Mouse (Mus musculus): ENCODE results near the gene Bend4. TPM values are rescaled to one million over a fixed set of nuclear protein-coding genes. Genes with fewer than 3 reads are reported as not detected.

The Bend4 gene
- polyA plus RNA-seq (2012), result not detected in 2 replicates

DNA sequence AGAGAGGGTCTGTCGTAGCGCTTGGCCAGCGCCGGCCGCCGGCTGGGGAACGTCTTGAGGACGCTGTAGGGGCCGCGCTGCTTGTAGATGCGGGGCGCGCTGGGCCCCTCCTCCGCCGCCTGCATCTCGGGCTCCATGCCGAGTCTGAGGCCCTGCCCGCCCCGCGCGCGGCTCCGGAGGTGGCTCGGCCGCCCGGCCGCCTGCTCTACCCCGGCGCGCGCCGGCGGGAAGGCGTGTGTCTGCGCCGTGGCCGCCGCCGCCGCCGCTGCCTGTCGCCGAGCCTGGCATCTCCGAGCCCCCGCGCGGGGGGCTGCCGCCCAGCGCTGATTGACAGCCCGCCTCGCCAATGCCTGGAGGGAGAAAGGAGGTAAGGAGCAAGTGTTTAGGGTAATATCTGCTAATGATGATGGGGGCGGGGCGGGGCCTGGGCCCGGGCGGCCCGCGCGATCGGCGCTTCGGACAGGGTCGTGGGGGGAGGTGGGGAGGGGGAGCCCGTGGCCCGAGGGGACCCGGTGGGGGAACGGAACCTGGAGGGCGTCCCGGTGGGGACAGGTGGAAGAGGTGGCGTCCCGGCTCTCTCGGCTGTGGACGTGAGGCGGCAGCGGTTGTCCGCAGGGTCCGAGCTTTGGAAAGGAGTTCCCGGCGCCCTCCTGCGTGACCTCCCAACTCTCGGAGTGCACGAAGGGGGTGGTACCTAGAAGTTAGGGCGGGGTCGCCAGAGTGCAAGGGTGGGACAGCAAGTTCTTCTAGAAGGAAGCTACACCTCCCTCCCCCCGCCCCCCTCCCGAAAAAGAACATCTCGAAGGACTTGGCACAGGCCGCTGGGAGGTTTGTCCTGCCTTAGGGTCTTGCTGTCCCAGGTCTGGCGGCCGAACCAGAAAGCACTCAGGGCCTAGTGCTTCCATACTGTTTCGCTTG lies at the start of gene Bend4:
Bend4 (minus strand) TSS at position 868 of the 918 bp plus-strand sequence.
- TF ChIP-seq GATA1 (IDR thresholded peaks at IDR 0.05; ENCODE audit: low read length), result no peak

DNA sequence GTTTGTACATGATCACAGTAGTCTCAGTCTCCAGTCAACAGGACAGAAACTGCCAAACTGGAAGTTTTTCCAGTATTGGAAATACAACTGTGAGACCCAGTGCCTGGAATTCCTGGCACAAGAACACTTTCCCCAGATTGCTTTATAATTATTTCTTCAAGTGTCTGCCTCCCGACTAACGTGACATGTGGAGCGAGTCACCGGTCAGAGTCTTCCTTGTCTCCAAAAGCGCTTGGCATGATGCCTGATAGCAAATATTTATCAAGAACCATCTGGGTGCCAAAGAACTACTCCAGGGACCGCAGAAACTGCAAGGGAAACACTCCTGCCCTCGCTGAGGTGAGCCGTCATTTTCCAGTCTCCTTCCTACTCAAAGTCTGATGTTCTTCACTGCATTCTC lies 45.6 kb upstream of the Bend4 start:
- TF ChIP-seq GATA1 (IDR thresholded peaks at IDR 0.05; ENCODE audit: low read length), result no peak

DNA sequence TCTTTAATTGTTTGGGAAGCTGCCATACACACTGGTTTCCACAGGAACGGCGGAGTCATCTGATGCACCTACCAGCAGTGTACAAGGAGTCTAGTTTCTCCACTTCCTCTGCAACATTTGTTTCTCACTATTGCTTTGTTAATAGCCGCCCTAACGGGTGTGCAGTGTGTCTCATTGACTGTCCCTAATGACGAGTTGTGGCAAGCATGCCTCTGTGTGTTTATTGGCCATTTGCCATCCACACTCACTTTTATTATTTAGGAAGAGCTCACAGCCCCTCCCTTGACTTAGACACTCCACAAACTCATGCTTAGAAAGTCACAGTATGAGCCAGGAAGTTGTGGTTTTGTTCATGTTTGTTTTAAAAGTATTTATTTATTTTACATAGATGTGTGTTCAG lies 45.0 kb upstream of the Bend4 start:
- no peak for TF ChIP-seq GATA1 (IDR thresholded peaks at IDR 0.05; ENCODE audit: low read length)

DNA sequence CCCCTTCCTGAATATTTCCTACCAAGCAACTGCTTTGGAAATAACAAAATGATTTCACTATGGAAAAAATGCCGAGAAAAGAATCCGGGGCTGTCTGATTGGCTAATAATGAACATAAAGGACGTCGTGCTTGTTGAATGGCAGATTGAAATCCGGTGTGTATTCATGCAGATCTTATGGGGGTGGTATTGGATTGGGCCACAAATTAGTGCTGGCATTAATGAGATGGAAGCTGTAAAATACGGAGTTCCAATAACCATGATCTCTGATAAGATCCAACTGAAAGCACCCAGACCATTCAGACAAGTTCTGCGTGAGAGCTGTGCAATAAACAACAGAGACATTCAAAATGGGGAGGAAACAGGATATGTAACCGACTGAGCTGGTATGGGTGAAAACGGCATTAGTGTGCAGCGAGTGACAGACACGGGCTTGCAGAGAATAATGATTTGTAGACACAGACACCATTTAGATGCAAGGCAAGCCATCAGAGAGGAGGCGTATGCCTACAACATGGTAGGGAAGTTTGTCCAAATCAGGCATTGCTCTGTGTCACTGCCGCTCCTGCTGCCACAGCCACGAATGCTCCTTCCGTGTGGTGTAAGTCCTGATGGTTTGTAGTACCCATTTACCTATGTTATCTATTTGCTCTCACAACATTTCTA lies 38.9 kb upstream of the Bend4 start:
- TF ChIP-seq GATA1 (IDR thresholded peaks at IDR 0.05; ENCODE audit: low read length), result no peak

DNA sequence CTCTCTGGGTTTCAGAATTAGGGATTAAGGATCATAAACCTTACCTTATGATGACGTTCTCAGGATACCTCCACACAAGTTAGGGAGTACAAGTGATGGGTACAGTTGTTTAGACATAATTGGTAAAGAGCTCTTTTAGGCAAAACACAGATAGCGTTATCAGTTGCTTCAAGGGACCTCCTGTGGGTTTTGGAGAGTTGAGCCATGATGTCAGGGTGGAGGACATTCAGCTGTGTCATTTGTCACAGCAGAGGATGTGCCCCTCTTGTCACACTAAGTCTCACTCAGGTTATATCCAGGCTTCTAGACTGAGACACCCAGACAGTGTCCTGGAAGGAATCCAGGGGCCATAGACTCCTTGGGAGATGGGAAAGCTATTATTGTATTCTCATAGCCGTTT lies 36.8 kb upstream of the Bend4 start:
- no peak for TF ChIP-seq GATA1 (IDR thresholded peaks at IDR 0.05; ENCODE audit: low read length)

DNA sequence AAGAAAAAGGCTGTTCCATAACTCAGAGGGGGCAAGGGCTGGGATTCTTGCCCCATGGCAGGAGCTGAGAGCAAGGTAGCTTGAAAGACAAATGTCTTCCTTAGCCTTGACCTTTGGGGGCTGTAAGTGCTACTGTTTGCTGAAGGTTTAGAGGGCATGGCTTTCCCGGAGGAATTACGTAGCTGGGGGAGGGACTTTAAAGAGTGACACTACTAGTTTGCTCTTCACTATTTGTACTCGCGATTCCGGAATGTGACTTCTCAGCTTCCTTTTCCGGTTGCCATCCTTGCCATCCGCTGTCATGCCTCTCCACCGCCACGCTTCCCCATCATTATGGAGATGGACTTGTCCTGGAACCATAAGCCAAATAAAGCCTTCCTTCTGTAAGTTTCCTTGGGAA lies 35.5 kb upstream of the Bend4 start:
- TF ChIP-seq GATA1 (IDR thresholded peaks at IDR 0.05; ENCODE audit: low read length), result no peak

DNA sequence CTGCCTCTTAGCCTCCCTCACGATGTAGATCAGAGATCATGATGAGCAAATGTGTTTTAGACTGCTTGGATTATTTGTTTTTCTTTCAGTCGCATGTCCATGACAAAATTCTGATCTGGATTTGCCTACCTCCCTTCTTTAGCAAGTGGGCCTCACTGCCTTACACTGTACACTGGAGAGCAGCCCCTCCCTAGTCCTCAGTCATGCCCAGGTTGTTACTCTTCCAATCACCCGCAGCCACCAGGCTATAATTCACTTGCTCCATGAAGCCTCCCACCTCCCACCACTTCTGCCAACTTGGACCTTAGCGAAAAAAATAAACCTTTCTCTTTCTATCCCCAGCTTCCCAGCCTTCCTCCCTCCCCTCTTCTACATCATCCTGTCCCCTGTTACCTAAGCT lies 34.2 kb upstream of the Bend4 start:
- no peak for TF ChIP-seq GATA1 (IDR thresholded peaks at IDR 0.05; ENCODE audit: low read length)

DNA sequence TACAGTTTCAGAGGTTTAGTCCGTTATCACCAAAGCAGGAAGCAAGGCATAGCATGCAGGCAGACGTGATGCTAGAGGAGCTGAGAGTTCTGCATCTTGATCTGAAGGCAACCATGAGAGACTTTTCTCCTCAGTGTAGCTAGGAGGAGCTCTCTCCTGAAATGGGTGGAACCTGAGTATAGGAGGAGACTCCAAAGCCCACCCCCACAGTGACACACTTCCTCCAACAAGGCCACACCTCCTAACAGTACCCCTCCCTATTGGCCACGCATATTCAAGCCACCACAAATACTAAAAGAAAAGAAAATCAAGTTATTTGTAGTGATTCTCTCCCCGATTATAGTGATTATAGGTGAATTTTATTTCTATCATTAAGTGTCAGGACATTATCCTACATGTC lies 28.7 kb upstream of the Bend4 start:
- no peak for TF ChIP-seq GATA1 (IDR thresholded peaks at IDR 0.05; ENCODE audit: low read length)

DNA sequence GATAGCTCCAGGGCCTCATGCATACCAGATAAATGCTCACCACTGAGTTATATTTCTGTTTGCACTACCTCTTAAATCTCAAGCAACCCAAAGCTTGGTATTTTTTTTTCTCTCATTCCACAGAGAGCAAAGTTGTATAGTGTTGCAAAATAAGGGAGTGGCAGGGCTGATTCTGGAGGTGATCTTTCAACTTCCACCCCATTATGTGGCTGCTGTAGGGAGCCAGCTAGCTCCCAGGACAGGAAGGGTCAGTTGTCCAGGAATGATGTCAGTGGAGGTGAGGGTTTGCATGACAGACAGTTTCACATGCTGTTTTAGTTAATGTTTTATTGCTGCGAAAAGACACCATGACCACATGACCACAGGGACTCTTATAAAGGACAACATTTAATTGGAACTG lies 26.2 kb upstream of the Bend4 start:
- no peak for TF ChIP-seq GATA1 (IDR thresholded peaks at IDR 0.05; ENCODE audit: low read length)

DNA sequence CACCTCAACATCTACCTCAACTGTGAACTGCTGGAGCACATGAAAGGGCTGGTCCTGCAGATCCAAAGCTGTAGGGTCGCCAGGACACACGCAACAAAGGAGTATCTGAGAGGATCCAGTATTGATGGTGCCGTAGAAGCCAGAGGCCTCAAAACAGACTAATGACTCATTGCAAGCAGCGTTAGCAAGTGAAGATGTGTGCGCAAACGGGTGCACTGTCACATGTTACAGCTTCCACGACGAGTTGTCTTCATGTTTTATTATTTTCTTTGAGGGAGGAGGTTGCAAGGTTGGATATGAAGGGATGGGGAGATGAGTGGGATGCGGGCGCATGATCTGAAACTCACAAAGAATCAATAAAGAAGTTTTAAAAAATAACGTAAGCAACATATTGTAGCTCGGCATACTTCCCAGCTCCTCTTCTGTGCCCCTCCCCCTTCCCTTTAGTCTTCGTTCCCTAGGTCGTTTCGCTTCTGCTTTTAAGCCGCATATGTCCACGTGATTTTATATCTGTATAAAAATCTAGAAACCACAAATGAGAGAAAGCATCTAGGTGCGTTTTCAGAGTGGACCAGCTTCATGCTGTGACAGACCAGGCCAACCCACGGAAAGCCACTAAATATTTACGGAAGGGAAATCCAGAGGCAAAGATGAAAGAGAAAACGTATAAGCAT lies 22.0 kb upstream of the Bend4 start:
- TF ChIP-seq GATA1 (IDR thresholded peaks at IDR 0.05; ENCODE audit: low read length), result no peak

DNA sequence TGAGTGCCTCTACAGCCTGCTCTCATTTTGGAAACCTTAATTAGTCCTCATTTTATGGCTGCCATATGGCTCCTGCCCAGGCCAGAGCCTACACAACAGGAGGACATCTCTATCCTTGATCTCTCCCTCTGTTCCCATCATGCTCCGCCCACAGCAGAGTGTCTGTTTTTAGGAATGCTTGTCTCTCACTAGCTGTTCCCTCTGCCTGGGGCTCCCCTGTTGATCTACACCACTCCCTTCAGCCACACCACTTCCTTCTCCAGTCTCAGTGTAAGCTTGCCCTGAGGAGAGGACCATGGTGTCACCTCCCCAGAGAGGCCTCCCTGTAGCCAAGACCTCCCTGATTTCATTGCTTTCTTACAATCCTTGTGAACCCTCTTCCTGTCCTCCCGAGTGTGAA lies 18.4 kb upstream of the Bend4 start:
- TF ChIP-seq GATA1 (IDR thresholded peaks at IDR 0.05; ENCODE audit: low read length), result no peak

DNA sequence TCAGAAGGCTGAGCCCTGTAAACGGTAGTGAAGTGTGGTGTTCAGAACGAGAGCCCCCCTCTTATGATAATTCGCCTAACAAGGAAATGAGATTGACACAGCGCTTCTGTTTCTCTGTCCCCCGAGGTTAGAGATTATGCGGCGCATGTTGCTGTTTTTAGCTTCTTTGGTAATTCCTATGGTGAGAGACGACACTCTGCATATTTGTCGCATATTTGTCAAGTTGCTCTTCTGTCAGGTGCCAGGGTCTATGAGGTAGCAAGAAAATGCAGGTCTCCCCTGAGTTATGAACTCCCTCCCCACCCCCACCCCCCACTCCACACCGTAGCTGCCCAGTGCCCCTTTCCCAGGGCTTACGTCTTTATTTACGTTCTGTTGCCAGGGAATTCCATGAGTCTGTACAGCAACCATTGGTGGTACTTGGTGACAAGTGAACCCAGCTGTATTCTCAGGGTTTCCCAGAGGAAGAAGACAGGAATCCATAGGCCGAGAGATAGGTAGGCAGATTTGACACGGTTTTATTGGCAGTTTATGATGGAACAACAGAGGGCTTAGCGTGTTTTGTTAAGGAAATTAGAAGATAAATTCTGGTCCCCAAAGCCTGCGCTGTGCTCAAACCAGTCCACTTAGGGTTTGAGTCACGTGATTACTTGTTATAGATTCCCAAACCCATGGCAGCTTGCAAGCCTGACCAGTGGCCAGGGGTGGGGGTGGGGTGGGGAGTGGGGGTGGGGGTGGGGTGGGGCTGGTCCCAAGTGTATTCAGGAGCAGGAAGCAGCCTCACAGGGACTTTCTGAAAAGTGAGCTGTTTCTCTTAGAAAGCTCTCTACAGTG lies 16.3 kb upstream of the Bend4 start:
- TF ChIP-seq GATA1 (IDR thresholded peaks at IDR 0.05; ENCODE audit: low read length), result no peak

DNA sequence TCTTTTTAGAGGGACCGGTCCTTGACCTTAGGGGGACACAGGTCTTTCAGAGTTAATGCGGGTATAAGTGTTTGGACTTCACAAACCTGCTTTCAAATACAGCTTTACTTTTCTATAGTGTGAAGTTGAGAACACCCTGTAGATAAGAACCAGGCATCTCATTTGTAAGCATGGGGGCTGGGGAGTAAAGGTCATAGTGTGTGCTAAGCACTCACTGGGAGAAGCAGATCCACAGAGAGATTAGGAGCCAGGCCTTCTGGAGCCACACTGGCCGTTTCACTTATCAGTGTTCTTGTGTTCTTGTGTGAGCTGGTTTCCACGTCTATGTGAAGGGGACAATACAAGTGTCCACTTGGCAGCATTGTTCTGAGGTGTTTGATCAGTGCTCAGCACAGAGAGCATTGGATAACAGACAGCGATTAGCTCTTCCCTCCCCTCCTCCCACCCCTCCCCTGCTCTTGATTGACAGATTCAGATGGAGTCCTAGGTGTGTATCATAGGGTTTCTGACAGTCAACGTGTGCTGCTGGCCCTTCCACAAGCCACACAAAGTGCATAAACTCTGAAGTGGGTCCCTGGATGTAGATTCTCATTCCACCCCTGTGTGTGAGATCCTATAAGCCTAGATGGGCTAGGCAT lies 14.8 kb upstream of the Bend4 start:
- no peak for TF ChIP-seq GATA1 (IDR thresholded peaks at IDR 0.05; ENCODE audit: low read length)

DNA sequence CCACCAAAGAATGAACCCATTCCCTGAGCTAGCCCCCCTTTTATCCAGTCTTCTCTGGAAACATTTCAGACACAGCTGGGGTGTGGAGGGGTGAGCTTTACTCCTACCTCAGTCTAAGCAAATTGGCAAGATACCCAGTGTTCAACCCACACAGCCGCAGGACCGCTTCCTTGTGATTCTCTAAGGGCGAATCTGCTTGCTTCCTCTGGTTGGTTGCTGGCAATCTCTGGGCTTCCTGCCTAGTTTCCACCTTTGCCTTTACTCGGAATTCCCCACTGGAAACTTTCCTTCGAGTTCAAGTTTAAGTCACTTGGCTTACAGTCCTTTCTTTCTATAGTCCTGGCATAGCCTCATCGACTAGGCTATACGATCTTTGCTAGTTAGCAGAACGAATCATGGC lies 12.5 kb upstream of the Bend4 start:
- no peak for TF ChIP-seq GATA1 (IDR thresholded peaks at IDR 0.05; ENCODE audit: low read length)

DNA sequence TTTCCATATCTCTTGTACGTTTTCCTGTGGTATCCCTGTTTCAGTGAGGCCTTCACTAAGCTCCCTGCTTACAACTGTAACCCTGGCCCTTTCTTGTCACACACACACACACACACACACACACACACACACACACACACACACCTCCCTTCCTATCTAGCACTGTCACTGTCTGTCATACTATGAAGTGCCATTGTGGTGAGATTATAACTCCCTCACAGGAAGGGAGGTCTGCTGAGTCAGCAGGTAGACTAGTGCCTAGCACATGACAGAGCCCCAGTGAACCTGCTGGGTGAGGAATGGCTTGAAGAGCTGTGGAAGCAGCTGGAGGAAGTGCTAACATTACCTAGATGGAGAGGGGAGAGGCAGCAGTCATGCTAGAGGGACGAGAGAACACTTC lies 9.3 kb upstream of the Bend4 start:
- TF ChIP-seq GATA1 (IDR thresholded peaks at IDR 0.05; ENCODE audit: low read length), result no peak
